Mouse (Mus musculus) bone marrow macrophage, adult 2 months (primary cell): ENCODE measurements around the gene Med12l.

Experiments used
- CTCF ChIP-seq: IDR thresholded peaks from 2 replicates; pipeline ENCODE4 v1.5.1; 2012; ENCODE audit warnings: low read depth, mild to moderate bottlenecking, low read length, moderate library complexity
- POLR2A ChIP-seq: IDR thresholded peaks from 2 replicates; pipeline ENCODE4 v1.6.1; 2012; ENCODE audit warnings: mild to moderate bottlenecking, low read depth, low read length, borderline replicate concordance

- TF ChIP-seq CTCF (no peak), POLR2A (no peak)
Observed at GRCm38 (mm10) chr3:59185662-59186061, 180.0 kb downstream of the Med12l start.
